Mouse (Mus musculus): ENCODE results near the gene Sgtb.

The Sgtb gene

DNA sequence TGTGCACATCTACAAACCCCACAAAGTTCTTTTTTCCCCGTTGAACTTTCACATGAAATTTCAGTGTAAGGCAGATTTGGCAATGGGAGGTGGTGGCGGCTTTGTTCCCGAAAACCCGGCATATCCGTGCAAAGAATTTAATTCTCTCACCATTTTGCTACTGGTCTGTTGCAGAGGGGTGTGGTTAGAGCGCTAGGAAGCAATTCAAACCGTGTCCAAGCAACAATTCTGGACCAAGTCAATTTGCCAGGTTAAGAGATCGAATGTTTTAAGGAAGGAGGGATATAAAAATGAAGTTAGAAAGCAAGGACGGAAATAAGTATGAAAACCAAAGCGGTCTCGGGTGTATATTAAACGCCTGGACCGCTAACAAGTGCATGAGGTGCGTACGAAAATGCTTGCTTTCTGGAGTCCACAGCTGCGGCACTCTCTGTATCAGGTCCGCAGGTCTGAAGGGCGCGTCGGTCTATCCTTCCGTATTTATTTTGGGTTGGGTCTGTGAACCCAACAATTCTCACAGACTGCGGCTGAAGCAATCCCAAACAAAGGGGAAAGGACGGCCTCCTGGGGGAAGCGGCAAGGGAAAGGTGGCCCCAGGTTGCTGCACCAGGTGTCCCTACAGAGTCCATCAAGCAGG is 772 bp upstream of the Sgtb start:
- peak; percentile 22 for DNase-seq (ENCODE audit: extremely low spot score, low read depth, low spot score)

- no peak for DNase-seq (ENCODE audit: extremely low spot score, low read depth, low spot score)
These were observed 428 bp downstream of the Sgtb start for GRCm38 (mm10) chr13:104109816-104110521.

DNA sequence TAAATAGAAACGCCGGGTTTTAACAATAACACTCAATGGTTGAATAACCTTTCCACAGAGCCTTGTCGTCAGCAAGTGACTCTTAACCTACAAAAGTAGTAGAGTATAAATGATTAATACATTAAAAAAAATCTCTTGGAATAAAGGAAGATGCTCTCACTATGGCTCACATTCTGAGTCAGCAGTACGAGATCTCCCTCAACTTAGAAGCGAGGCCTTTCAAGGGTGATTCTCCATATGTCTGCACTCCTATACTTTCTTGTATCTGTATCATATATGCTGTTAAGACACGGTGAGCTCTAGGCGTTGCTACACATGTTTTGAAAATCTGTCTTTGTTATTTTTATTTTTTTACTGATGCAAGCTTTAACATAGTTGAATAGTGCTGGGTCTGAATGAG is 985 bp downstream of the Sgtb start:
- DNase-seq (ENCODE audit: extremely low spot score, low read depth, low spot score): no peak

DNA sequence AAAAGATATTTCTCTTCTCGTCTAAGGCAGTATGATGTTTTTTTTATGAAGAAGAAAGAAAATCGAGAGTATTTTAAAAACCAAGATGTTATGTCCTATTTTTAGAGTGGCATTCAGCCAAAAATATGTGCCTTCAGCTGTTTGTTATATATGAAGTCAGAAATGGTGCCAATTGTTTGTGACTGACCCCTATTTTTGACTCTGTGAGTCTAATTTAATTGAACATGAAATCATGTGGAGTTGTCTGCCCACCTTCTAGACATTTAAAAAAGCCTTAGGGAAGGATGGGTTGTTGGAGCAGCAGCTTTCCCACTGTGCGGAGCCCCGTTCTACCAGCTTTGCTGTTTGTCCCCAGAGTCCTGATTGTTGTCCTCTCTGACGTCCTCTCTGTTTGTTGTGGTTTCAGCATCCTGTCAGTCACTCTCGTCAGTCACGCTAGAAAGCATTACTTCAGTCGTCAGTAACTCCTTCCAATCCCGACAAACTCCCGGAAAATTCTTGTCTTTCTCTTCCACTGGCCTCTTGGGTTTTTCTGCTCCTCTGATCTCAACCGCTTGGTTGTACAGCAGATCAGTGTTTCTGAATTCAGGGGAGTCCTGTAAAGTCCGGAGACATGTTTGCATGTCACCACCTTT is 2.8 kb downstream of the Sgtb start:
- no peak for DNase-seq (ENCODE audit: extremely low spot score, low read depth, low spot score)

GRCm38 (mm10) chr13:104113782-104114181 is 4.2 kb downstream of the Sgtb start:
- DNase-seq (ENCODE audit: extremely low spot score, low read depth, low spot score): no peak

DNA sequence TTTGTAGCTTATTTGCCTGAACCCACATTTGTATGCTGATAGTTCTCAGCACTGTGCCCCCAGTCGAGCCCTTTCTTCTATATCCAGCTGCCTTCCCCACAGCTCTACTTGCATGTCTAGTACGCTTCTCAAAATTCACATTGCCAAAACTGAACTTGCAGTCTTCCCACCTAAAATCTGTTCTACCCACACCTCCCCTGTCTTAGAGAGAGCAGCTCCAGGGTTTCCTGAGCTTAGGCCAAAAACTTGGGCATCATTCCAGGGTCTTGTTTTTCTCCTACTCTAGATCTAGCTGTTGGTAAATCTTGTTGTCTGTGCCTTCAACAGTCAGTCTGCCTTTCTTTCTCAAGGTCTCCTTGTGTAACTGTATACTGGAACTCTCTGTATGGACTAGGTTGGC is 5.3 kb downstream of the Sgtb start:
- DNase-seq (ENCODE audit: extremely low spot score, low read depth, low spot score): no peak

DNA sequence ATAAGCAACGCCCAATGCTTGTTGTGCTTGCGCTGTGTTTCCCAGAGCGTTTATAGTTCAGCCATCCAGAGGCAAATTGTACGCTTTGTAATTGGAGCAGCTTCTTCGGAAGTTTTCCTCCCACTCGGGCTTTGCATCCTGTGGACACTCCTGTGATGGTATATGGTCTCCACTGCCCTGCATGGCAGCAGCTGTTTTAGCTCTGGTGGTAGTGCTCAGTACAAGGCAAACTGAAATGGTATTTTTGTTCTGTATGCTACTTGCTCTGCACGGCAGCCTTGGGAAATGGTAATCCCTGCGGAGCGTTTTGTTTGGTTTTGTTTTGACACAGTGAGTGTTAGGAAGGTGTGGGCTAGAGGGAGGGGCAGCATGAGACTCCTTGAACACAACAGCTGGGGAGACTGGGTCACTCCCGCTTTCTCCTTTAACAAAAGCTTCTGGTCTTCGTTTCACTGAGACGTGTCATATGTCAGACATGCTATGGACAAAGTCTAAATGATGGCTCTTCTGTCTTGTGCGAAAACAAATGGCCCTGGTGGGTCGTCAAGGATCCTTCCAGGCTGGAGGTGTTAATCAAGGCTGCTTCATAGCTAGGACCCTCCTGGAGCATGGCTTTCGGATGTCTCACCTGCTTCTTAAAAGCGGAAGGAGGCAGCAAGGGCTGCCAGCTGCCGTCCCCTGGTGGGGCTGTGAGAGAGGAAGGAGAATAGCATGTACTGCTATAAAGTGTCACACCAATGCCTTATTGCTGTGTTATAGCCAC is 12.7 kb downstream of the Sgtb start:
- DNase-seq (ENCODE audit: extremely low spot score, low read depth, low spot score): no peak

DNA sequence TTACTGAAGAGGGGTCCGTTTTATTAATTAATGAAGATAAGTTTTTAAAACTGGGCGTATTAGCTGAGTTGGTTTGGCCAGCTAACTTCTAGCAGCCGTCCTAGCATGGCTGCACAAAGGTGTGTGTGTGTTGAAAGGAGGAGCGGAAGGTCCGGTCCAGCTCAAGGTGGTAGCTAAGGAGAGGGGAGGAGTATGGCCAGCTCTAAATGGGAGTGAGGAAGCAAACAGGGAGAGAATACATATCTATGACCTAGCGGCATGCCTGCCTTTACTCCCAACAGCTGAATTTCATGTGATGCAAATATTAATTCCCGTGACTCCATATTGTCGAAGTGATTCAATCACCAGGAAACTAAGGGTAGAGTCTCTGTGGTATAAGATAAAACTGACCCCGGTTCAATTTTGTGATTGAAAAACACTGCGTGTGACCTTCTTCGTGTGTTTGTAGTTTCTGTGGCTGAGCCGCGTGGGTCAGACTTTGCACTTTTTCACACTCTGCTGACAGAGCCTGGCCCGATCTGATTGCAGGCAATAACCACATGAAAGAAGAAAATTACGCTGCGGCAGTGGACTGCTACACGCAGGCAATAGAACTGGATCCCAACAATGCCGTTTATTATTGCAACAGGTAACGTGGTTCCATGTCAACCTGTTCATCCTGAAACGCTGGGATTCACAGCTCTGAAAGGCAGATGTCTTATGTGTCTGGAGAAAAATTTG is 14.3 kb downstream of the Sgtb start:
- DNase-seq (ENCODE audit: extremely low spot score, low read depth, low spot score): no peak

GRCm38 (mm10) chr13:104132561-104132960 is 23.0 kb downstream of the Sgtb start:
- no peak for DNase-seq (ENCODE audit: extremely low spot score, low read depth, low spot score)

- DNase-seq (ENCODE audit: extremely low spot score, low read depth, low spot score): no peak
These were observed 25.1 kb downstream of the Sgtb start for GRCm38 (mm10) chr13:104134510-104135085.

DNA sequence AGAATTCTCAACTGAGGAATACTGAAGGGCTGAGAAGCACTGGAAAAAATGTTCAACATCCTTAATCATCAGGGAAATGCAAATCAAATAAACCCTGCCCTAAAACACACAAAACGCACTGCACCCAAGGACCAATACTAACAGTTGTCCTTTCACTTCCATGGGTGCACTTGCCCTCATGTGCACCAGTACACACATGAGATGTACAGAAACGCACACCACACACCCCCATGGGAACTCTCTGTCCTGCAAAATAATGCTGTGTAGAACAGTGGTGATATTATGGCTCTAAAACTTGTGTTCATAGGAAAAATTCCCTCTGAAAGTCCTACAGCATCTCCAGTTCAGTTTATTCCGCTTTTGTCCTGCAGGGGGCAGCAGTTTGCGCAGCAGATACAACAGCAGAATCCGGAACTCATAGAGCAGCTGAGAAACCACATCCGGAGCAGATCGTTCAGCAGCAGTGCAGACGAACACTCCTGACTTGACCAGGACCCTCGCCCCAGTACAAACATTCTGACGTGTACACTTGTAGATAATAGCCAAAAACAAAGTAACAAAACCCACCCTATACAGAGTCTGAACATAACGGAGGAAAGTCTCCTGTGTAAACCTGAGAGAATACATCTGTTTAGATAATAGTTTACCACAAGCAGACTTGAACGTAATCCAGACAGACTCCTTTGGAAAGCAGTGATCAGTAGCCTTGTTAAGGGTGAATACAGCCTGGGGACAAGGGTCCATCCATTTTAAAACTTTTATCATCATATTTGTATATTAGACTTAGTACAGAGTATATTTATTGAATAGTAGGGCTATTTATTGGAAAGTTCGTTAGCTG is 30.0 kb downstream of the Sgtb start:
- peak; percentile 46 for DNase-seq (ENCODE audit: extremely low spot score, low read depth, low spot score)

GRCm38 (mm10) chr13:104144871-104145270 is 35.3 kb downstream of the Sgtb start:
- no peak for DNase-seq (ENCODE audit: extremely low spot score, low read depth, low spot score)

- DNase-seq (ENCODE audit: extremely low spot score, low read depth, low spot score): no peak
These were observed 36.1 kb downstream of the Sgtb start for GRCm38 (mm10) chr13:104145646-104146045.

DNA sequence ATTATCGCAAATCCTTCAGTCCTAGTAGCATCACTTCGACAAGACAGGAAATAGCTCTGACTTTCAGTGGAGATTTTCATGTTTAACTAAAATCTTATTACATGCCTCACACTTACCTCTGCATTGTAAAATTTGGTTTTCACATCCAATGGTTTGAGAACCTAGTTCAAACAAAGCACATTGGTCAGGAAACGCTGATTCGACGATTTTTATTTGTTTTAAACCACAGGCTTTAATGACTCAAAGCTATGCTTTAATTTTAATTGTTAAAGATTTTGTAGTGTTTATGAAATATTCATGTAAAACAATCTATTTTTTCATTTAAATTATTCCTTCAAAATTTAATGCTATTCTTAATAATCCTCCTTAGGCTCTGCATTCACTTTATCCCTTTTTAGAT is 44.6 kb downstream of the Sgtb start:
- DNase-seq (ENCODE audit: extremely low spot score, low read depth, low spot score): no peak

GRCm38 (mm10) chr13:104155106-104155505 is 45.6 kb downstream of the Sgtb start:
- no peak for DNase-seq (ENCODE audit: extremely low spot score, low read depth, low spot score)

- DNase-seq (ENCODE audit: extremely low spot score, low read depth, low spot score): no peak
These were observed 46.1 kb downstream of the Sgtb start for GRCm38 (mm10) chr13:104155686-104156085.

- DNase-seq (ENCODE audit: extremely low spot score, low read depth, low spot score): no peak
These were observed 62.2 kb downstream of the Sgtb start for GRCm38 (mm10) chr13:104171711-104172110.

GRCm38 (mm10) chr13:104172498-104172897 is 63.0 kb downstream of the Sgtb start:
- no peak for DNase-seq (ENCODE audit: extremely low spot score, low read depth, low spot score)

- no peak for DNase-seq (ENCODE audit: extremely low spot score, low read depth, low spot score)
These were observed 67.3 kb downstream of the Sgtb start for GRCm38 (mm10) chr13:104176874-104177273.
